Mouse (Mus musculus) cortical plate, adult 2 months (tissue): ENCODE results near the gene Mrpl34.

Source experiments
- CTCF ChIP-seq: fragments of 200-500 bp; IDR thresholded peaks from 2 replicates; pipeline ENCODE4 v1.5.1; 2011; ENCODE audit warnings: mild to moderate bottlenecking, control low read depth, low read length; ENCODE audit not compliant: insufficient read depth; ENCODE audit errors: extremely low read depth
- POLR2A ChIP-seq: fragments of 200-500 bp; IDR thresholded peaks from 2 replicates; pipeline ENCODE4 v1.6.1; 2011; ENCODE audit warnings: mild to moderate bottlenecking, low read length, control low read depth; ENCODE audit not compliant: insufficient read depth; ENCODE audit errors: extremely low read depth

GRCm38 (mm10) chr8:71465733-71466132, 974 bp downstream of the Mrpl34 start:
- no peak for TF ChIP-seq CTCF
- TF ChIP-seq POLR2A: no peak
